Mouse (Mus musculus): ENCODE results near the gene Rufy4. TPM values are rescaled to one million over a fixed set of nuclear protein-coding genes. Genes with fewer than 3 reads are reported as not detected.

Rufy4 gene
- polyA plus RNA-seq, 1 experiment: not detected

- H3K36me3 ChIP-seq (ENCODE audit: control insufficient read depth, insufficient read depth): no peaks in the 10 kb centered on the region
- no peak for TF ChIP-seq MYOD1 (IDR thresholded peaks at IDR 0.05; ENCODE audit: control insufficient read depth in 1 of 3, insufficient read length in 2 of 3, low read depth in 2 of 3)
- no peak for TF ChIP-seq SRF (IDR thresholded peaks at IDR 0.05; ENCODE audit: control insufficient read depth, insufficient read length, low read depth)
- no peak for TF ChIP-seq REST (IDR thresholded peaks at IDR 0.05; ENCODE audit: insufficient read depth, insufficient read length)
- no peak for TF ChIP-seq E2F4 (IDR thresholded peaks at IDR 0.05; ENCODE audit: insufficient read depth)
- no peak for TF ChIP-seq TCF12 (IDR thresholded peaks at IDR 0.05; ENCODE audit: insufficient read depth, poor library complexity, severe bottlenecking)
- TF ChIP-seq MAX (IDR thresholded peaks at IDR 0.05; ENCODE audit: low read depth): no peak
- no peak for TF ChIP-seq CEBPB (IDR thresholded peaks at IDR 0.05; ENCODE audit: insufficient read depth, poor library complexity, severe bottlenecking)
- TF ChIP-seq POLR2AphosphoS2 (IDR thresholded peaks at IDR 0.05; ENCODE audit: insufficient read length, low read depth): no peak
- no peak for TF ChIP-seq TCF3 (IDR thresholded peaks at IDR 0.05; ENCODE audit: insufficient read length, low read depth)
- no peak for TF ChIP-seq USF1 (IDR thresholded peaks at IDR 0.05; ENCODE audit: low read depth)
- TF ChIP-seq MYOG (IDR thresholded peaks at IDR 0.05; ENCODE audit: control insufficient read depth in 1 of 3, insufficient read depth in 1 of 3, insufficient read length in 2 of 3, low read depth in 2 of 3): no peak
- TF ChIP-seq POLR2A (IDR thresholded peaks at IDR 0.05; ENCODE audit: insufficient read length, low read depth): no peak
- H3K27me3 ChIP-seq (ENCODE audit: control insufficient read depth, insufficient read depth, insufficient read length): peaks cover 5% of the 10 kb centered on the region
- no peak overlapping the region for H3ac ChIP-seq (ENCODE audit: control insufficient read depth, insufficient read length)
- no peak overlapping the region for H3K4me2 ChIP-seq (ENCODE audit: low read depth)
- H3K4me3 ChIP-seq: no peak overlapping the region
- no peaks in the 10 kb centered on the region for H3K79me2 ChIP-seq (ENCODE audit: control insufficient read depth, insufficient read depth)
Measured at GRCm38 (mm10) chr1:74172722-74173121, 47.4 kb downstream of the Rufy4 start.

DNA sequence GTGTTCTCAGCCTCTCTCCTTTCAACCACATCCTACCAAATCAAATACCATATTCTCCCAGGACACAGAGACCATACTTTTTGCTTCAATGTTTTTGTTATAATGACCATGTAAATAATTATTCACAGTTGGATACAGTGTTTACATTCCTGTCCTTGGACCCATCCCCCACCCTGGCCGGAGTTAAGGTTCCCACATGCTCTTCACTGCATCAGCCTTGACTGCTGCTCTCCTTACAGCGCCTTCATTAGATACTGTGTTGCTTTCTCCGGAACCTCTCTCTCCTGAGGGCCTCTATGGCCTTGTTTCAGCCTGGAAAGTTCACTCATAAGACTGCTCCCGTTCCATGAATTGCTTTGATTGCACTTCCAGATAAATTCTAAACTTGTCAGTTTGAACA, 50.4 kb downstream of the Rufy4 start:
- Histone ChIP-seq H3K79me2 (ENCODE audit: control insufficient read depth, insufficient read depth) (no peaks in the 10 kb centered on the region), H3ac (ENCODE audit: control insufficient read depth, insufficient read length) (no peak overlapping the region), H3K36me3 (ENCODE audit: control insufficient read depth, insufficient read depth) (no peaks in the 10 kb centered on the region), H3K27me3 (ENCODE audit: control insufficient read depth, insufficient read depth, insufficient read length) (peaks cover 2% of the 10 kb centered on the region), H3K4me2 (ENCODE audit: low read depth) (no peak overlapping the region), H3K4me3 (no peak overlapping the region)
- TF ChIP-seq REST (IDR thresholded peaks at IDR 0.05; ENCODE audit: insufficient read depth, insufficient read length): no peak
- no peak for TF ChIP-seq TCF12 (IDR thresholded peaks at IDR 0.05; ENCODE audit: insufficient read depth, poor library complexity, severe bottlenecking)
- TF ChIP-seq MYOD1 (IDR thresholded peaks at IDR 0.05; ENCODE audit: control insufficient read depth in 1 of 3, insufficient read length in 2 of 3, low read depth in 2 of 3): no peak
- no peak for TF ChIP-seq MYOG (IDR thresholded peaks at IDR 0.05; ENCODE audit: control insufficient read depth in 1 of 3, insufficient read depth in 1 of 3, insufficient read length in 2 of 3, low read depth in 2 of 3)
- no peak for TF ChIP-seq USF1 (IDR thresholded peaks at IDR 0.05; ENCODE audit: low read depth)
- no peak for TF ChIP-seq MAX (IDR thresholded peaks at IDR 0.05; ENCODE audit: low read depth)
- no peak for TF ChIP-seq E2F4 (IDR thresholded peaks at IDR 0.05; ENCODE audit: insufficient read depth)
- TF ChIP-seq CEBPB (IDR thresholded peaks at IDR 0.05; ENCODE audit: insufficient read depth, poor library complexity, severe bottlenecking): no peak
- TF ChIP-seq TCF3 (IDR thresholded peaks at IDR 0.05; ENCODE audit: insufficient read length, low read depth): no peak
- TF ChIP-seq SRF (IDR thresholded peaks at IDR 0.05; ENCODE audit: control insufficient read depth, insufficient read length, low read depth): no peak
- TF ChIP-seq POLR2A (IDR thresholded peaks at IDR 0.05; ENCODE audit: insufficient read length, low read depth): no peak
- TF ChIP-seq POLR2AphosphoS2 (IDR thresholded peaks at IDR 0.05; ENCODE audit: insufficient read length, low read depth): no peak

DNA sequence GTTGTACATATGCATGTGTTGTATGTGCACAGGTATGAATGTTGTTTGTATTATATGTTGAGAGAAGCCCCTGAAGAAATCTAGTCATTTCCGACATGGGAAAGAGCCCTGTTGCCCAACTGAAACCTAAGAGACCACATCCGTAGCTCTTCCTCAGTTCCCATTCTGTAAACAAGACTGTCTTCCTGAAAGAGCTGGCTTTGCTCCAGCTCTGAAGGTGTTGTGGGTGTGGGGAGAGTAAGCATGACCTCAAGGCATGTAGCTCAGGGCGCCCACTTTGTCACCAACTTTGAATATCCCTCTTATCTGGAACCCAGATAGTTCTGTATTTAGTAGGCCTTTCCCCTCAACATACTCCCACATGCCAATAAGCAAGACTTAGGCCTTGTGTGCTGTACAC, 53.3 kb downstream of the Rufy4 start:
- no peak for TF ChIP-seq SRF (IDR thresholded peaks at IDR 0.05; ENCODE audit: control insufficient read depth, insufficient read length, low read depth)
- TF ChIP-seq REST (IDR thresholded peaks at IDR 0.05; ENCODE audit: insufficient read depth, insufficient read length): no peak
- no peak for TF ChIP-seq POLR2A (IDR thresholded peaks at IDR 0.05; ENCODE audit: insufficient read length, low read depth)
- no peak for TF ChIP-seq E2F4 (IDR thresholded peaks at IDR 0.05; ENCODE audit: insufficient read depth)
- TF ChIP-seq USF1 (IDR thresholded peaks at IDR 0.05; ENCODE audit: low read depth): no peak
- no peak for TF ChIP-seq CEBPB (IDR thresholded peaks at IDR 0.05; ENCODE audit: insufficient read depth, poor library complexity, severe bottlenecking)
- no peak for TF ChIP-seq TCF3 (IDR thresholded peaks at IDR 0.05; ENCODE audit: insufficient read length, low read depth)
- no peak for TF ChIP-seq MYOD1 (IDR thresholded peaks at IDR 0.05; ENCODE audit: control insufficient read depth in 1 of 3, insufficient read length in 2 of 3, low read depth in 2 of 3)
- TF ChIP-seq MYOG (IDR thresholded peaks at IDR 0.05; ENCODE audit: control insufficient read depth in 1 of 3, insufficient read depth in 1 of 3, insufficient read length in 2 of 3, low read depth in 2 of 3): no peak
- no peak for TF ChIP-seq MAX (IDR thresholded peaks at IDR 0.05; ENCODE audit: low read depth)

DNA sequence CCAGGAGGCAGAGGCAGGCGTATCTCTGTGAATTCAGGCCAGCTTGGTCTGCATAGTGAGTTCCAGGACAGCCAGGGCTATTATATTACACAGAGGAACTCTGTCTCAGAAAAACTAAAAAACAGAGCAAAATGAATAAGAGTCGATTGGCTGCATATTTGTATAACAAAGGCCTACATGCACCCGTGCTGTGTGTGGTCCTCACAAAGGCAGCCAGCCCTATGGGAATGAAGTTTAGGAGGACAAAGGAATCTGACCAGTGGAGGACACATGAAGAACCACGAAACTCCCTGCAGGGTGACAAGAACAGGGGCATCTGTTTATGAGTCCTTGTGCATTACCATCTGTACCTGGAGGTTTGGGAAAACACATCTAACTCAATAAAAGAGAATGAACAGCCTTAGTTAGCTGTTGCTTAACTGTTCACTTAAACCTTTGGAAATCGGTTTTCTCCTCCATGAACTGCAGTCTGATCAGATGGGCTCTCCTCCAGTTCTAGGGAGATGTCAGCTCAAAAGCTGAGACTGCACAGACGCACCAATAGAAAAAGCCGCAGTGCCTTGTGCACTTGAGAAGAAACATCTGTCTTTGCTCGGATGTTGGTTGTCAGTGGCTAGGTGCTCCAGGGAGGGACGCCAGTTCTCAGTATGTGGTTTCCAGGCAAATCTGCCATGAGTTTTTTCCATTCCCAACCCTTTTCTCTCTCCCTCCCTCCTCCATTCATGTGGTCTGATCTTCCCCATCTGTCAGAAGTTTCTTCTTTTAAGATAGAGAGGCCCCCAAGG, 54.5 kb downstream of the Rufy4 start:
- no peaks in the 10 kb centered on the region for H3K79me2 ChIP-seq (ENCODE audit: control insufficient read depth, insufficient read depth)
- H3K36me3 ChIP-seq (ENCODE audit: control insufficient read depth, insufficient read depth): no peaks in the 10 kb centered on the region
- H3ac ChIP-seq (ENCODE audit: control insufficient read depth, insufficient read length): no peak overlapping the region
- H3K4me3 ChIP-seq: no peak overlapping the region
- peaks cover 4% of the 10 kb centered on the region for H3K27me3 ChIP-seq (ENCODE audit: control insufficient read depth, insufficient read depth, insufficient read length)
- TF ChIP-seq POLR2A (IDR thresholded peaks at IDR 0.05; ENCODE audit: insufficient read length, low read depth) (no peak), MYOG (IDR thresholded peaks at IDR 0.05; ENCODE audit: control insufficient read depth in 1 of 3, insufficient read depth in 1 of 3, insufficient read length in 2 of 3, low read depth in 2 of 3) (no peak), CEBPB (IDR thresholded peaks at IDR 0.05; ENCODE audit: insufficient read depth, poor library complexity, severe bottlenecking) (no peak), TCF12 (IDR thresholded peaks at IDR 0.05; ENCODE audit: insufficient read depth, poor library complexity, severe bottlenecking) (no peak), MAX (IDR thresholded peaks at IDR 0.05; ENCODE audit: low read depth) (no peak), REST (IDR thresholded peaks at IDR 0.05; ENCODE audit: insufficient read depth, insufficient read length) (no peak), SRF (IDR thresholded peaks at IDR 0.05; ENCODE audit: control insufficient read depth, insufficient read length, low read depth) (no peak), USF1 (IDR thresholded peaks at IDR 0.05; ENCODE audit: low read depth) (no peak), MYOD1 (IDR thresholded peaks at IDR 0.05; ENCODE audit: control insufficient read depth in 1 of 3, insufficient read length in 2 of 3, low read depth in 2 of 3) (no peak), TCF3 (IDR thresholded peaks at IDR 0.05; ENCODE audit: insufficient read length, low read depth) (no peak), POLR2AphosphoS2 (IDR thresholded peaks at IDR 0.05; ENCODE audit: insufficient read length, low read depth) (no peak), E2F4 (IDR thresholded peaks at IDR 0.05; ENCODE audit: insufficient read depth) (no peak)
- H3K4me2 ChIP-seq (ENCODE audit: low read depth): no peak overlapping the region

More for the DNA sequence above, 53.3 kb downstream of the Rufy4 start:
- no peak overlapping the region for H3ac ChIP-seq (ENCODE audit: control insufficient read depth, insufficient read length)
- no peaks in the 10 kb centered on the region for H3K79me2 ChIP-seq (ENCODE audit: control insufficient read depth, insufficient read depth)
- H3K27me3 ChIP-seq (ENCODE audit: control insufficient read depth, insufficient read depth, insufficient read length): peaks cover 4% of the 10 kb centered on the region
- H3K36me3 ChIP-seq (ENCODE audit: control insufficient read depth, insufficient read depth): no peaks in the 10 kb centered on the region
- H3K4me2 ChIP-seq (ENCODE audit: low read depth): no peak overlapping the region
- no peak overlapping the region for H3K4me3 ChIP-seq
